Mouse (Mus musculus): ENCODE results near the gene Treml1. TPM values are rescaled to one million over a fixed set of nuclear protein-coding genes. Genes with fewer than 3 reads are reported as not detected.

Gene Treml1
- total and polyA plus RNA-seq, 2 experiments from 2014 or later, result 1.6 TPM; not detected in 1

DNA sequence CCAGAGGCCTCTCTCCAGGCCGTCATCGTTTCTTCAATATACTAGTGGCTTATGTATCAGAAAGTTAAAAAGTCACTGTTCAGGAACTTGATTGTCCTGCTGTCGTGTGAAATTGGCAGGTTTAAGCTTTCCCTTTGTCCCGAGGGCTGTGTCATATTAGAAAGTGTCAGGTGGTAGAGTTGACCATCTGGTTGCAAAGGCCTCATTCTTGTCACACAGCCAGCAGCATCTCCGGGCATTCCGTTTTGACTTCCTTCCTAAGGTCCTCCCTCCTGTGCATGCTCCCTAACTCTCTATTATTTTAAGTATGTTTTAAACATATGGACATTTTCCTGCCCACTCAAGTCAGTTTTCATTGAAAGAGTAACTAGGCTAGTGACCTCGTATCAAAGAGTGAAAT, 56.3 kb downstream of the Treml1 start:
- Histone ChIP-seq H3K27me3 (ENCODE audit: insufficient read depth, low read length) (no peaks in the 10 kb centered on the region), H3K4me3 (ENCODE audit: low read length) (no peak overlapping the region), H3K36me3 (ENCODE audit: insufficient read depth, low read length) (no peaks in the 10 kb centered on the region), H3K9ac (replicated peaks; ENCODE audit: low read length) (no peak overlapping the region), H3K9me3 (ENCODE audit: low read length) (no peaks in the 10 kb centered on the region), H3K4me1 (ENCODE audit: insufficient read depth, low read length) (0 out of 2 replicates have a peak, but pooled peaks cover 5% of the 10 kb centered on the region), H3K4me2 (ENCODE audit: low read depth, low read length) (no peak overlapping the region), H3K27ac (no peak overlapping the region)
- peak; percentile 56 for DNase-seq (ENCODE audit: low spot score)
- ATAC-seq, result no peak
- no peak for TF ChIP-seq CTCF (IDR thresholded peaks at IDR 0.05; ENCODE audit: low read depth)
- WGBS, result 59% methylated on average over 7 of the region's 7 CpGs

Other genes starting within 250 kb of the Treml1 start
- not detected in 2 replicates for gene 9830107B12Rik, start 213.6 kb upstream of the Treml1 start, total RNA-seq (2014; rRNA removed)
- not detected in 2 replicates for gene 9830107B12Rik, start 213.6 kb upstream of the Treml1 start, polyA plus RNA-seq (2015; fragmentation: Nextera tagmentation; extraction: Ambion mirVana)
- not detected in 2 replicates for gene A530064D06Rik, start 192.6 kb upstream of the Treml1 start, total RNA-seq (2014; rRNA removed)
- not detected in 2 replicates for gene A530064D06Rik, start 192.6 kb upstream of the Treml1 start, polyA plus RNA-seq (2015; fragmentation: Nextera tagmentation; extraction: Ambion mirVana)
- gene Trem1, start 127.1 kb upstream of the Treml1 start, total RNA-seq (2014; rRNA removed), result not detected in 2 replicates
- gene Trem1, start 127.1 kb upstream of the Treml1 start, polyA plus RNA-seq (2015; fragmentation: Nextera tagmentation; extraction: Ambion mirVana), result 0.09 TPM in 1 of 2 replicates, not detected in the other
- not detected in 2 replicates for gene Trem3, start 112.1 kb upstream of the Treml1 start, total RNA-seq (2014; rRNA removed)
- gene Trem3, start 112.1 kb upstream of the Treml1 start, polyA plus RNA-seq (2015; fragmentation: Nextera tagmentation; extraction: Ambion mirVana), result not detected in 2 replicates
- not detected in 2 replicates for gene Treml4, start 95.6 kb upstream of the Treml1 start, total RNA-seq (2014; rRNA removed)
- 0.19 and 0.66 TPM in 2 replicates for gene Treml4, start 95.6 kb upstream of the Treml1 start, polyA plus RNA-seq (2015; fragmentation: Nextera tagmentation; extraction: Ambion mirVana)
- gene Treml2, start 60.4 kb upstream of the Treml1 start, total RNA-seq (2014; rRNA removed), result 0.11 and 1.8 TPM in 2 replicates
- gene Treml2, start 60.4 kb upstream of the Treml1 start, polyA plus RNA-seq (2015; fragmentation: Nextera tagmentation; extraction: Ambion mirVana), result 0.08 and 0.09 TPM in 2 replicates
- gene B430306N03Rik, start 43.8 kb upstream of the Treml1 start, total RNA-seq (2014; rRNA removed), result 0.05 TPM in 1 of 2 replicates, not detected in the other
- gene B430306N03Rik, start 43.8 kb upstream of the Treml1 start, polyA plus RNA-seq (2015; fragmentation: Nextera tagmentation; extraction: Ambion mirVana), result not detected in 2 replicates
- gene Trem2, start 13.5 kb upstream of the Treml1 start, total RNA-seq (2014; rRNA removed), result 14.5 and 18.0 TPM in 2 replicates
- gene Trem2, start 13.5 kb upstream of the Treml1 start, polyA plus RNA-seq (2015; fragmentation: Nextera tagmentation; extraction: Ambion mirVana), result 9.0 and 9.4 TPM in 2 replicates
- 29.0 and 39.7 TPM in 2 replicates for gene Nfya, start 50.0 kb downstream of the Treml1 start, total RNA-seq (2014; rRNA removed)
- 3.5 and 5.0 TPM in 2 replicates for gene Nfya, start 50.0 kb downstream of the Treml1 start, polyA plus RNA-seq (2015; fragmentation: Nextera tagmentation; extraction: Ambion mirVana)
- gene Oard1, start 50.1 kb downstream of the Treml1 start, total RNA-seq (2014; rRNA removed), result 9.9 and 10.2 TPM in 2 replicates
- gene Oard1, start 50.1 kb downstream of the Treml1 start, polyA plus RNA-seq (2015; fragmentation: Nextera tagmentation; extraction: Ambion mirVana), result 34.4 and 36.7 TPM in 2 replicates
- gene Apobec2, start 73.0 kb downstream of the Treml1 start, total RNA-seq (2014; rRNA removed), result 0.78 and 1.2 TPM in 2 replicates
- gene Apobec2, start 73.0 kb downstream of the Treml1 start, polyA plus RNA-seq (2015; fragmentation: Nextera tagmentation; extraction: Ambion mirVana), result 1.1 and 1.2 TPM in 2 replicates
- gene Tspo2, start 91.6 kb downstream of the Treml1 start, total RNA-seq (2014; rRNA removed), result 0.22 and 2.0 TPM in 2 replicates
- 0.58 and 0.90 TPM in 2 replicates for gene Tspo2, start 91.6 kb downstream of the Treml1 start, polyA plus RNA-seq (2015; fragmentation: Nextera tagmentation; extraction: Ambion mirVana)
- 0.26 TPM in 1 of 2 replicates, not detected in the other for gene Unc5cl, start 95.0 kb downstream of the Treml1 start, total RNA-seq (2014; rRNA removed)
- gene Unc5cl, start 95.0 kb downstream of the Treml1 start, polyA plus RNA-seq (2015; fragmentation: Nextera tagmentation; extraction: Ambion mirVana), result 0.13 and 0.32 TPM in 2 replicates

Data from hindbrain, postnatal 0 days (tissue).